Mouse (Mus musculus) cerebellum, adult (tissue): Measurements from ENCODE around the gene Spert.

Experiments
- ATAC-seq: cut with Nextera tagmentation; 2 replicates; pipeline ENCODE4 v1.9.2; 2017; ENCODE audit warnings: mild to moderate bottlenecking, moderate library complexity, mixed read lengths; ENCODE audit not compliant: insufficient number of reproducible peaks, low FRiP score, low TSS enrichment

Gene Spert

GRCm38 (mm10) chr14:75592978-75593377, at the start of gene Spert:
TSS of gene Spert (minus strand) at chr14:75593116.
- ATAC-seq = no peak

GRCm38 (mm10) chr14:75642080-75642479, 49.2 kb upstream of the Spert start, which contains the start of gene Erich6b:
TSS of gene Erich6b (plus strand) at chr14:75642259.
- no peak for ATAC-seq

GRCm38 (mm10) chr14:75641369-75641768, 48.5 kb upstream of the Spert start:
- no peak for ATAC-seq

GRCm38 (mm10) chr14:75640846-75641245, 47.9 kb upstream of the Spert start:
- ATAC-seq = no peak

GRCm38 (mm10) chr14:75637641-75638040, 44.7 kb upstream of the Spert start:
- peak; percentile 27 for ATAC-seq

GRCm38 (mm10) chr14:75636107-75636506, 43.2 kb upstream of the Spert start:
- ATAC-seq = no peak

GRCm38 (mm10) chr14:75635350-75635749, 42.4 kb upstream of the Spert start:
- ATAC-seq = peak; percentile 77

DNA sequence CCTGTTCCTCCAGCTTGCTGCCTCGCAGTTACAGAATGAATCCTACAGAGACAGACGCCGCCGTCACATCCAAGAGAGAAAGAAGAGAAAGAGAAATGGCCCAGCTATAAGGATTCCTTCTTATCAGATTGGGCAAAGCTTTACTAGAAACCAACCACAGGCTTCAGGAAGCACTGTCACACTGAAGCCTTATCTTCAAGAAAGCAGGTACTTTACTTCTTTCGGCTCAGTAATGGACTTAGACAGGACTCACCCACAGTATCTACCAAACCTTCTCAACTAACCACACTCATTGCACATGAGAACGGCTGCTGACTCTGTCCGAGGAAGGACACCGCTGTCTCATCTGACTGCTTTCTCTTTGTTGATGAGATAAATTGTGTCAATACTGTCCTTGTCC, 36.0 kb upstream of the Spert start:
- no peak for ATAC-seq

DNA sequence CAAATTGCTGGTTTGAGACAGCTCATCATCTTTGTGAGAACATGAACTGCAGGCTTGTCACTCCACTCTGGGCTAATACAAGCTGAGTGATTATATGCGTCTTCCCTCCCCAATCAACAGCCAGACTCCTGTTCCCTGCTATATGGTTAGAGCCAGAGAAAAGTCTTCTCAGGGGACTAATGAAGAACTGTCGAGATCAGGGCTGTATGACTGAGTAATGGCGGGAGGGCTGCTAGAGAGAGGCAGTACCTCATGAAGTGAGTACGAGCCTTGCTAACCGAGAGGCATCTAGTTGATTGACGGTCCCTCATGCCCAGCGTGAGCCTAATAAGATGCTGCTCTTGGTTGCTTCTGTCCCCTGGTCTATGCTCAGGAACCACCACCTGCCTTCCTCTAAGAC, 30.1 kb upstream of the Spert start:
- no peak for ATAC-seq

GRCm38 (mm10) chr14:75616375-75616774, 23.5 kb upstream of the Spert start:
- ATAC-seq = no peak

GRCm38 (mm10) chr14:75609176-75609575, 16.3 kb upstream of the Spert start:
- ATAC-seq = no peak

DNA sequence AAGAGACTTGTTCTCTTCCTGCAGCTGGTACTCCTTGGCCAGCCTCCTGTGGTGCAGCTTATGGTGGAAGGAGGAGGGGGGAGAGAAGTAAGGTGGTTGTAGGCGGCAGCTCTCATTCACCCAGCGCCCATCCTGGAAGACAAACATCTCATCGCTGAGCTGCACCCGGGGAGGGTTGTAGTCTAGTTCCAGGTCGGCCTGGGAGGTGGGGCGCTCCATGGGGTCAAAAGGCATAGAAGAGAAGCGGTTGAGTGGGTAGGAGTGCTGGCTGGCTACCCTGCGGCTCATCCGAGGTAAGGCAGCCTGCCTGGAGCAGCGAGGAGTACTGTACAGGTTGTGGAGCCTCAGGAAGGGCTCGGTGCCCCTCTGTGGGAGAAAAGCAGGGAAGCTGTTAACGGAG, 9.0 kb downstream of the Spert start:
- no peak for ATAC-seq

DNA sequence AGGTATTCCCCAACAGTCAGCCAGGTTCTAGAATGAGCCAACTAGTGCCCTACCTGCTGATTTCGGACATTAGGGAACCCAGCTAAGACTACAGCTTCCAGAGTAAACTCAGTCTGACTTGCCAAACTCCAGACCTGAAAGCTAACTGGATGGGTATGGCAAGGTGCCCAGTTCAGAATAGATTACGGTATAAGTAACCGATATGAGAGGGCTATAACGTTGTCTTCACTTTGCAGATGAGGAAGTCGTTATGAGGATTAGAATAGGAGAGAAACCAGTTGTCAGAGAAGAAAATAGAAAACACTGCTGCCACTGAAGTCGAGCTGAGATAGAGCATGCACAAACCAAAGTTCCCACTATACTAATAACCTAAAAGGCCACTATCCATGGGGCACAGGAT, 13.9 kb downstream of the Spert start:
- ATAC-seq = no peak

GRCm38 (mm10) chr14:75566303-75566702, 26.6 kb downstream of the Spert start:
- no peak for ATAC-seq

DNA sequence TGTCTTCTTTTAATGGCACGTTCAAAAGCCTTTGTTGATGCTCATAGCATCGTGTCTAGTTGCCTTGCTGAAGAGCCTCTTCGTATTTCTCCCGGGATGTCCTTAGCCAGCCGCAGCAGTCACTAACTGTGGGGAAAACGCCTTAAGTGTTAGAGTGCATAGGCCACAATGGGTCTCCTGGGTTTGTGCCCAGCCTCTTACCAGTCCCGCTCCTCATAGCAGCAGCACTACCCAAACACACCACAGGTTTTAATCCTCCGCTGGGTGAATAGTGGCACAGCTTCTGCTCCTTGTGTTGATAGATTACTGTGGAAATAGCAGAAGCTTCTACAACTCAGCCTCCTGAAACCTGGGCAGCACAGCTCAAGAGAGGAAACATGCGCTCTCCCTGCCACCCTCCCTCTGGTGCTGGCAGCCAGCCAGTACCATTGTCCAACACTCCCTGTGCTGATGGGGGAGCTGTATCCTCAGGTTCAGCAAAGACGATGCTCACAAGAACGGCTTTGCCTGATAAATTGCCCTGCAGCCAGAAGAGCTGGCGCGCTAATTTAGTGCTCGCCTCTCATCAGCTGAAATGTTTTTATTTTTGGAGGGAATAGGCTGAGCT, 27.3 kb downstream of the Spert start:
- ATAC-seq = peak; percentile 92

GRCm38 (mm10) chr14:75561577-75562331, 31.2 kb downstream of the Spert start:
- no peak for ATAC-seq

- no peak for ATAC-seq
Measured at GRCm38 (mm10) chr14:75541731-75542130, 51.2 kb downstream of the Spert start.

DNA sequence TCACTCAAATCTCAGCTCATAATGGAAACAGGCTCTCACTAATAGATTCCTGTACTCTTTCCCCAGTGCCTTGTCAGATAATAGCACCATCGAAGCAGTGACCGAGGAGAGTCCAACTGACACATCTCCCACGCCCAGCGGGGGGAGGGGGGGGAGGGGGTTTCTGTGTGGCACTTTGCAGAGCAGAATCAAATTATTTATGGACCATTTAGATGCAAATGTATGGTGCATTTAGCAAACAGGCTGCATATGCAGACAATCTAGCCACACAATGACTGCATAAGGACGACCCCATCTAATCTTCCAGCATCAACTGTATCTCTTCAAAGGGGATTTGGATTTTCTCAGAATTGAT, 51.9 kb downstream of the Spert start:
- 0 out of 2 replicates have a peak, but pooled peaks have one; percentile 26 for ATAC-seq

GRCm38 (mm10) chr14:75540216-75540995, 52.5 kb downstream of the Spert start:
- 0 out of 2 replicates have a peak, but pooled peaks have one; percentile 26 for ATAC-seq

DNA sequence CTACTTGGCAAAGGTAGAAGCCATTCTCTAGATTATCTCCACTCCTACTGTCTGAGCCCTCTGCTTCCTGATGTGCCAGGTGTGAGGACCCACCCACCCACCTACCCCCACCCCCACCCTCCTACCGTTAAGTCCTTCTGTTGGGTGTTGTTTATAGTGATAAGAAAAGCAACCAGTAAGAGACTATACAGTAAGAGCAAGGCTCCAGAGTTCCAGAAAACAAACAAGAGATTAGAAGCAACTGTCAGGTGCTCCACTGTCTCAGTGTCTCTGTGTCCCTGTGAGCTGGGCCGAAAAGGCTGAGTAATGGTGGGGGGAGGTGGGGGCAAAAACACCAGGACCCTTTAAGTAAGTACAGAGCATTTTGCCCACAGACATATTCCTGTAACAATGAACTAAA, 53.7 kb downstream of the Spert start:
- no peak for ATAC-seq
